Mouse (Mus musculus) splenic B cell, adult 2 months (primary cell): ENCODE data around the gene Metrn.
A peak's percentile ranks its signal among the peaks of the same experiment; 100 is the strongest.

ENCODE experiments used
- DNase-seq: peaks from one replicate; pipeline ENCODE4 v3.0.0-alpha.2; 2011; ENCODE audit warnings: low read depth, low spot score
- H3K27me3 ChIP-seq: 2 replicates; pipeline ENCODE4 v1.6.1; 2012; ENCODE audit warnings: mild to moderate bottlenecking, low read length, moderate library complexity, mixed read lengths; ENCODE audit not compliant: control insufficient read depth, poor library complexity, insufficient read depth, severe bottlenecking
- H3K36me3 ChIP-seq: 2 replicates; pipeline ENCODE4 v1.6.1; 2012; ENCODE audit warnings: mild to moderate bottlenecking, low read length, moderate library complexity, mixed read lengths; ENCODE audit not compliant: control insufficient read depth, poor library complexity, insufficient read depth, severe bottlenecking

Gene Metrn

DNA sequence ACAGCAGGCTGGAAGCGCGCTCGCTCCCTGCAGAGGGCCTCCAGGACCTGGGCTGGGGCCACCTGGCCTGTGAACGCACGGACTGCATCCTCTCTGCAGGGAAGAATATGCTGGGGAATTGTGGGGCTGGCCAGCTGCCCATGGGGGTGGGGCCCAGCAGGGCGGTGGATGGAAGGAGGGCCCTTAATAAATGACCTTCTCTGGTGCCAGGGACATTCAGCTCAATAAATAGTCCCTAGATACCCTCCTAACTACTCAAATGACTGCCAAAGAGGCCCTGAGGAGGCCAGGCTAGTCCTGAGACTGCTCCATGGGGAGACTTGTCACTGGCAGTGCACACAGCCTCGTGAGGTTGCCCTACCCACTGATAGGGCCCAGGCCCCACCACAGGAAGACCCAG is 13.8 kb downstream of the Metrn start:
- H3K27me3 ChIP-seq = no peaks in the 10 kb centered on the region
- DNase-seq = no peak
- peaks cover 10% of the 10 kb centered on the region for H3K36me3 ChIP-seq

DNA sequence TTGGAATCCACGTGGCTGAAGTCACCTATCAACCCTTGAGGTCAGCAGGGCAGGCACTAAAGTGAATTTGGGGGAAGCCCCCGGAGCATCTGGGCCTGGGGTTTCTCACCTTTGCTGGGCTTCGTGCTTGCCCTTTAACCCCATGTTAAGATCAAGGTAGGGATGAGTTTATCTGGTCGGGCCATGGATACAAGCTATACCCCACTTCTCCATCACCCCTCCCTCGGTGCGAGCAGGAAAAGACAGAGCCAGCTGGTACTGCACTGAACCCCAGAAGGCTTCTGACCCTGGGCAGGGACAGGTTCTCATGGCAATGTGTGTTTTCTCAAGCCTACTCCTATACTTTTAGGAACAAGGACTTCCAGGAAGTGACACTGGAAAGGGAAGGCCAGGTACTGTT is 15.6 kb downstream of the Metrn start:
- DNase-seq = no peak
- Histone ChIP-seq H3K27me3 (no peaks in the 10 kb centered on the region), H3K36me3 (peaks cover 13% of the 10 kb centered on the region)

DNA sequence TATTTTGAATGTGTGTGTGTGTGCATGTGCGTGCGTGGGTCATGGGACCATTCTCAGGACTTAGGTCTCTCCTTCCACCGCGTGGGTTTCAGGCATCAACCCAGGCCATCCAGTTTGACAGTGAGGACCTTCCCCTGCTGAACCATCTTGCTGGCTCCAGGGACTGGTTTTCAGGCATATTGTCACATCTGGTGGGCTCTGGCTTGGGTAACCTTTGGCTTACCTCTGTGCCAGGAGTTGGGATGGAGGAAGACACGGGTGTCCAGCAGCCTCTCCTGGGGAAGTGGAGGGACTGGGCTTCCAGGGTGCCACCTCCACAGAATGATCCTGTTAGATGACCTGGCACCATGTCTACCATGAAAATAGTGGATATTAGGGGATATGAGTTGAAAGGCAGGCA is 19.0 kb downstream of the Metrn start:
- Histone ChIP-seq H3K36me3 (peaks cover 13% of the 10 kb centered on the region), H3K27me3 (no peaks in the 10 kb centered on the region; the same call in 1 of the 2 replicates)
- DNase-seq = no peak

DNA sequence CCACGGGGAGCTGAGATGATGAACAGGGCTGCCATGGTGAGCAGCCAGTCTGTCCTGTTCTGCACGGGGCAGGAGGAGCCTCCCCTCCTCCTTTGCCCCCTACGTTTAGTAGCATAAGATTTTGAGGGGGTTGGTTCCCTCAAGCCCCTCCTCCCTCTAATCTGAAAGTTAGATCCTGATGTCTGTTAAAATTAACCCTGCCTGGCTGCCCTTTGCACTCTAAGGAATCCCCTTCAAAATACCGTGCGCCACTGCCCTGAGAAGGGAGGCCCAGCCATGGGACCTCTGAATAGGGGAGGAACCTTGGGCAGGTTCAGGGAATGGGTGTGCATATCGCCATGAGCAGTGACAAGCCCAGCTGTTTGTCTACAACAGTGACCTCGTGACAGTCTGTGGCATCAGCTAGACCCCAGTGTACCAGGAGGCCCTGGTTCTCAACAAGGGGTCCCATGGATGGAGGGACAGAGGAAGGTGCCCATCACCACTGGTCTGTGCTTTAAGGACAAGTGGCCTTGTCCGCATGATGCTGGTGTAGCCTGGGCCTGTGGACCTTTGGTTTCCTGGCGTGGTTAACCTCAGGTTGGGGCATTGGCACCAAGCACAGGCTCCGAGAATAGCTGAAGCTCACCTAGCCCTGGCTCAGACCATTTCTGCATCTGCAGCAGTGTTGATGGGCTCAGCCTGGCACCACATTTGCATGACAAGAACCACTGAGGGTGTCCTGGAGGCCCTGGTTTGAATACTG is 21.4 kb downstream of the Metrn start:
- Histone ChIP-seq H3K27me3 (no peaks in the 10 kb centered on the region; the same call in 1 of the 2 replicates), H3K36me3 (peaks cover 8% of the 10 kb centered on the region)
- no peak for DNase-seq

DNA sequence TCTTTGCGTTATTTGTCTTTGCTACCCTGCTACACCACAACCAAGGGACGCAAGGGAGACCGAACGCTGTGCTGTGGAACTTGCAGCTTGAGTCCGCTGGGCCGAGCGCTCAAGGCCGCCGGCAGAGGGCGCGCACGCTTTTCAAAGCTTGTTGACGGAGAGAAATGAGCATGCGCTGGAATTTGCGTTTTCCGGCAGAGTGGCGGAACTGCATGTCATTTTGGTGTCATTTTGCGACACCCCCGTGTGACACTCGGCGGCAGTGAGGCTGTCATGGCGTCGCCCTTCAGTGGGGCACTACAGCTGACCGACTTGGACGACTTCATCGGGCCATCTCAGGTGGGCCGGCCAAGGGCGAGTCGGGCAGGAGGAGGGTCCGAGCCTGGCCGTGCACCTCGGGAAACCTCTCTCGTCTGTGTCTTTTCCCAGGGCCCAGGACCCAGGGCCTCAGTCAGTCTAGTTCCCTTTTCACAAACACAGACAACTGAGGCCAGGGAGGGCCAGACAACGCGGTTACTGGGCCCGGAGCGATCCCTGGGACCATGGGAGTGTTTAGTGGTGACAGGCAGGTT is 23.3 kb downstream of the Metrn start, which contains the start of gene Narfl:
Gene Narfl (plus strand): TSS at position 228 of the 572 bp plus-strand sequence.
- DNase-seq = peak; percentile 99
- H3K36me3 ChIP-seq = peaks cover 3% of the 10 kb centered on the region
- no peaks in the 10 kb centered on the region; the same call in 1 of the 2 replicates for H3K27me3 ChIP-seq

DNA sequence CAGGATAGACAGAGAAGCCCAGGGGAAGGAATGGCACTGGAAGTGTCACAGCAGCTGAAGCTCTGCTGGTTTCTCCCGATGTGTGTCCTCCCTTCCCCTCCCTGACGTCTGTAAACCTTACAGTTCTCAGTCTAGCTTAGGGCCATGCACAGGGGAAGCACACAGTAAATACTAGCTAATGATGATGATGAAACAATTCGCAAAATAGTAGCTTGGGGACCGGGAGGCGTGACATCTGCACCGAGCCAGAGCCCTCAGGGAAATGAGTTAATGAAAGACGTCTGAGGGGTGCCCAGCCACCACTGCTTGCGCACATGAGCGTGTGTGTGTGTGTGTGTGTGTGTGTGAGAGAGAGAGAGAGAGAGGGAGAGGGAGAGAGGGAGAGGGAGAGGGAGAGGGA is 27.6 kb downstream of the Metrn start:
- Histone ChIP-seq H3K36me3 (no peaks in the 10 kb centered on the region), H3K27me3 (no peaks in the 10 kb centered on the region)
- no peak for DNase-seq

DNA sequence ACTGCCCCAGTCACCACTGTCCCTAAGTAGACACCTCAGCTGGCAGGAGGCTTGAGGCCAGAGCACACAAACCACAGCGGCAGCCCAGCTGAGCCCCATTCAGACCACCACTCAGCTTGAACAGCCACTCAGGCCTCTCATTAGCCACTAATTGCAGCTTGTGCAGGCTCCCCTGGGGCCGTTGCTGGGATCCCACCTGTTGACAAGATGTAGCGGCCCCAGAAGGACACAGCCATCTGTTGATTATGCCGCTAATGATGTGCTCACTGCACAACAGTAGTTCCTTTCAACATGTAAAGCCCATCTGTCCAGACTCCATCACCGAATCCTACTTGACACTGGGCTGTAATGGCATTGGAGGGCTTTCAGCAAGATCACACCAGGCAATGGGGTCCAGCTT is 31.1 kb downstream of the Metrn start:
- H3K36me3 ChIP-seq = no peaks in the 10 kb centered on the region
- no peaks in the 10 kb centered on the region for H3K27me3 ChIP-seq
- DNase-seq = no peak

DNA sequence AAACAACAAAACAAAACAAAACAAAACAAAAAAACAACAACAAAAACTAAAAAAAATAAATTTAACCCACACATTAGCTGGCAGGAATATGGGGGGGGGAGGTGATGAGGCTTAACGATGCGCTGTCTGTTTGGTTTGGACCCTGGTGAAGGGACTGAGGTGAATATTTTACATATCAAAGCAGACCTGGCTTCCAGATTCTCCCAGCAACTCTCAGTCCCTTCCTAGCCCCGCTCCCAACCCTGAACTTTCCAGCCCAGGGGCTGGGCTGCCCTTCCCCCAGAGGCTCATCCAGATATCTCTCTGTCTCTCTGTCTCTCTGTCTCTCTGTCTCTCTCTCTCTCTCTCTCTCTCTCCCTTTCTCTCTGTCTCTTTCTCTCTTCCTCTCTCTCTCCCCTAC is 34.3 kb downstream of the Metrn start:
- no peak for DNase-seq
- no peaks in the 10 kb centered on the region for H3K27me3 ChIP-seq
- H3K36me3 ChIP-seq = no peaks in the 10 kb centered on the region

DNA sequence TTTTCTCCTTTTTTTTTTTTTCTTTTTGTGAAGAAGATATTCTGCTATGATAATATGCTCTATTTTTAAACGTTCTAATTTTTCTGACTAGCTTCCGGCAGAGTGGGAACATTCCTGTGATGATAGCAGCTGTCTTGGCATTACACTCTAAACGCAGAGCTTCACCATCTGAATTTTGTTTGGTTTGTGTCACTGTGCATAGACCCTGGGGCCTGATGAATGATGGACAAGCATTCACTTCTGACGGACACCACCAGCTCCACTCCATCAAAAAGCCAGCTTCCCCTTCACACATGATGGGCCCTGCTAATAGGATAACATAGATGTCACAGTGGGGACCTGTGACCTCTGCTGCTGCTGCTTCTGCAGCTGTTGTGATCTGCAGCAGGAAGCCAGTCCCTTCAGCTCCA is 35.4 kb downstream of the Metrn start:
- Histone ChIP-seq H3K36me3 (no peaks in the 10 kb centered on the region), H3K27me3 (no peaks in the 10 kb centered on the region)

DNA sequence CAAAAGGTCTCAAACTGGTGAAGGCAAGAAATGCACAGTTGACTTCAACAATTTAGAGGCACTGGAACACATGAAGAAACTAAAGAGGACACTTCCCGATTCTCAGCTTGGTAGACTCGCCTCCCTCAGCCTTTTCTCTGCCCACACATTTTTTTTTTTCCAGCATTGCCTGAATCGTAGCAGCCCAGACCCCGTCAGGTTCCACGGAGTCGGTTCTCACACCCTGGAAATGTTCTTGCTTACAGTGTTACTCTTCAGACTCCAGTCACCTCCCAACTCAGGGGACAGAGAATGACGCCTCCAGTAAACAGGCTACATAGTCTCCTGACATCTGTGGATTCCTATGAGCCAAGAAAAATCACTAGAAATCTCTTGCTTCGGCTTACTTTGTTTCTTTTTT is 36.8 kb downstream of the Metrn start:
- no peak for DNase-seq
- H3K27me3 ChIP-seq = no peaks in the 10 kb centered on the region
- no peaks in the 10 kb centered on the region for H3K36me3 ChIP-seq

More for the DNA sequence above, 35.4 kb downstream of the Metrn start:
- DNase-seq = no peak

DNA sequence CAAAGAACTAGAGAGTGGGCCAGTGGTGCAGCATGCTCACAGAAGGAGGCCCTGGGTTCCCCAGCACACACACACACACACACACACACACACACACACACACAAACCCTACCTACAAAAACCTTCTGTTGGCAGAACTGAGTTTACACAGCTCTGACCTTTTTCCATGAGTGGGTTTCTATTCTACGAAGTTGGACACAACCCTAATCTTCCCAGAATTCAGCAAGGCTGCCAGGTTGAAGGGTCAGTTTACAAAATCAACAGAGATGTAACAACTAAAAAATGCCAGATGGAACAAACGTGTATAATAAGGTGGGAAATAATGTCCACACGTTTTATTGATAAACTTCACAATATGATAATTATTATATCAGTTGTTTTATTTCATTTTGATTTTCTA is 39.2 kb downstream of the Metrn start:
- H3K36me3 ChIP-seq = no peaks in the 10 kb centered on the region
- H3K27me3 ChIP-seq = no peaks in the 10 kb centered on the region
- DNase-seq = no peak

DNA sequence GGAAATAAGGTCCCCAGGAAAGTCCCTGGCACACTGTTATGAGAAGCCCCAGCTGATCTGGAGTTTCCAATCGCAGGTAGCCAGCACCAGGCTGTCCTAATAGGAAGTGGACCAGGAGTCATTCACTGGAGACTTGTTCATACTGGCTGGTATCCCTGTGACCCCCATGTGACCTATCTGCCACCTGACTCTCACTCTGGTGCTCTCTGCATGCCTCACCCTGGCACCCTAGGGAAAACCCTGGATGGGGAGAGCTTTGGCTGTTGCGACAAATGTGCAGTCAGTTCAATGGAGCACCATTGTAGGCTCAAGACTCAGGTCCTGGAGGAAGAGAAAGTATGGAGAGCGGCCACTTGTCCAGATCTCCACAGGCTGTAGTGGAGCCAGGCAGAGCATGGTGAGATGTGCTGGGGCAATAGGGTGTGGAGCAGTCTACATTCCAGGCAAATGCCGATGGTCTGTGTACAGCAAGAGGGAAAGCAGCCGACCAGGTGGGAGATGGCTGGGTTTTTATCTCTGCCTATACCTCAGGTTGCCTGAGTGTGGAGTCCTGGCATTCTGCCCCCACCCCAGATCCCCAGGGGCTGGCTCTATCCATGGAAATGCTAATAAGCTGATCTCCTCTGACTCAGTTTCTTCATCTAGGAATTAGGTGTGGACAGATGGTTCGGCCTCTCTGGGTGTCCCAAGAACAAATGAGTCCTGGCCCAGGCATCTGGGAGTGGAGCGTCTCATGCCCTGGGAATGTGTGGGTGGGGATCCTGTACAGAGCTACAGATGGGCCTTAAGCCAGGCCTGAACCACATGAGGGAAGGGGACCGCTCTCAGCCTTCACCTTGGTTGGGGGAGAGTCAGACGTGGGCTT is 40.3 kb downstream of the Metrn start:
- Histone ChIP-seq H3K36me3 (no peaks in the 10 kb centered on the region), H3K27me3 (no peaks in the 10 kb centered on the region)
- no peak for DNase-seq

DNA sequence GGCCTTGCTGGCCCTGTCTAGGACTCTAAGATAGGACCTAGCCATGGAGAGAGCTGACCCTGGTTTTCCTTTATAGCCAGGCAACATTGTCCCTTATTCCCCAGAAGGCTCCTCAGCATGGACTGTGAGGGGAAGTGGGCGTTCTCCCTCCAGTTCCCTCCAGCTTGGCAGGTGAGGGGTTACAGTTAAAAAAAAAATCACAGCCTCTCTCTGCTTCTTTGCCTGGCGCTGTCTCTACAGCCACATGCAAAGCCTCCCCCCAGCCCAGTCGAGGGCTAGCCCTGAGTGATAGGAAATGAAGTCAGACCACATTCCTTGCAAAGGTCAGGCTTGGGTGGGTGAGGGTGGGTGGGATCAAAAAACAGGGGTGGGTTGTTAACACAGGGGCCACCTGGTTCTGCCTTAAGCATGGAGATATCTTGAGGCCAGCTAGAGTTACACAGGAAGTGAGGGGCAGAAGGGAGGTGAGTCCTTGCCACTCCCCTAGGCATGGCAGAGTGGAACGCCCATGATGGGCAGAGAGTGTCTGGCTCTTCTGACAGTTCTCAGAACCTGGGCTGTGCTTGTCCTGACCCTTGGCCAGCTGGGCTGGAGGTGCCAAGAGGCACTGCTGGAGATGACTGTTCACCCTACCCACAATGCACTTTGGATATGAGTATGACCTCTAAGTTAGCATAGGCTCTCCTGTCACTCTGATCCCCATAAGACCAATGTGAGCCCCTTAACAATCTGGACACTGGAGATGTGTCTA is 41.1 kb downstream of the Metrn start:
- no peaks in the 10 kb centered on the region for H3K36me3 ChIP-seq
- DNase-seq = no peak
- H3K27me3 ChIP-seq = no peaks in the 10 kb centered on the region

DNA sequence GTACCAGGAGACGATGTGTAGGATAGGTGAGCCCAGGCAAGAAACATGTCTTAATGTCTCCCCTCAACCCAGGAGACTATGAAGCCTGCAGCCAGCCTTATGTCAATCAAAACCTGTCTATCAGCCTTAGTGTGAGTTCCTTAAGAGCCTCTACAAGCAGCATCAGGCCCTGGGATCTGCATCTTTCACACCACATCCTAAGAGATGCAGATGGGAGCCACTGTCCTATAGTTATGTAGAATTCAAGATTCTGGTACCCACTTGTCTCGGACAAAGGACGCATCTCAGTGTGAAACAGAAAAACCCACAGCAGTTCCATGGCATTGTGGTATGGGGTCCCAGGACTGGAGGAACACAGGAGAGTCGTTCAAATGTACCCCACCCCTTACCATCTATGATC is 41.9 kb downstream of the Metrn start:
- DNase-seq = no peak
- H3K36me3 ChIP-seq = no peaks in the 10 kb centered on the region
- H3K27me3 ChIP-seq = no peaks in the 10 kb centered on the region
